Mouse (Mus musculus): ENCODE results near the gene Gm37240.

DNA sequence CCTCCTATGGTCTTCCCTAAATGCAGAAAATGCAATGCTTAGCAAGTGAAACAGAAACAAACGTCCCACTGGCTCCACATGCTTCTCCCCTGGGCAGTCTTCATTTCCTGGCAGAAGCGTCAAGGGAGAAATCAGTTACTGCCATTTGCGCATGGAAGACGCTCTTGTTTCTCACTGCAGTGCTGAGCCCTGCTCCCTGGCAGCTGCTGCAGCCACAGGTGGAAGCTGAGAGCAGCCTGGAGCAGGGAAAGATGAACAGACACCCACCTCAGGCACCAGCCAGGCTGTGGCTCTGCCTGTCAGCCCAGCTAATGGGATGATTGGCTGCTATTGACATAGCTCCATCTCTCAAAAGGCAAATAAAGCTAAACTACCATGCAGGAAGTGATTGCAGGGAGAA, 578.6 kb downstream of the Gm37240 start:
- TF ChIP-seq POLR2A (IDR thresholded peaks at IDR 0.05; ENCODE audit: borderline replicate concordance, control insufficient read depth, low read depth, low read length): no peak
- TF ChIP-seq CTCF (IDR thresholded peaks at IDR 0.05; ENCODE audit: control insufficient read depth, insufficient read depth, low read length): no peak
